12 mouse cellular contexts compared by ENCODE assay signal in genomic region chr14:73632648-73633263, GRCm38 (mm10). TPM values are rescaled to one million over a fixed set of nuclear protein-coding genes. Genes with fewer than 3 reads are reported as not detected.
DNase-seq lines count a peak whose midpoint lies in the region; ATAC-seq and TF ChIP-seq lines count a peak whose summit lies in the region.
"Had no signal": no experiment of that assay in that cellular context is flagged by ENCODE, and none has a peak within 500 bp of the region (broad histone marks: within the 10 kb centered on the region; RNA-seq: fewer than 3 reads in every experiment).

No protein-coding gene starts in this region.

- no peak overlapping the region for H3K4me2 ChIP-seq in intestine, postnatal 0 days (replicated peaks; ENCODE audit: low read depth)
- H3K4me2 ChIP-seq in intestine, embryonic 16.5 days (ENCODE audit: low read depth, low read length) = no peak overlapping the region
- H3K4me2 ChIP-seq: lung, embryonic 15.5 days had no signal

- TF ChIP-seq CTCF in intestine, postnatal 0 days (IDR thresholded peaks at IDR 0.05; ENCODE audit: low read depth) = no peak

- 0 out of 2 replicates have a peak, but pooled peaks have one; percentile 45 for ATAC-seq in intestine, postnatal 0 days
- no peak for ATAC-seq in intestine, embryonic 16.5 days

- no peak overlapping the region for H3K4me3 ChIP-seq in intestine, postnatal 0 days (ENCODE audit: low read depth, low read length)
- no peak overlapping the region for H3K4me3 ChIP-seq in intestine, embryonic 16.5 days (ENCODE audit: low read length)
- H3K4me3 ChIP-seq: erythroblast, embryonic 14.5 days; lung, embryonic 15.5 days had no signal

- WGBS in intestine, postnatal 0 days = 74% methylated on average over 9 of the region's 9 CpGs
- WGBS in intestine, embryonic 16.5 days = 77% methylated on average over 9 of the region's 9 CpGs

- H3K9ac ChIP-seq in intestine, postnatal 0 days (ENCODE audit: low read depth, low read length) = no peak overlapping the region
- H3K9ac ChIP-seq in intestine, embryonic 16.5 days (ENCODE audit: low read depth, low read length) = no peak overlapping the region
- H3K9ac ChIP-seq: lung, embryonic 15.5 days had no signal

- DNase-seq in adrenal gland, postnatal 14 days = peak; percentile 71
- DNase-seq in cerebellum, postnatal 4 days (ENCODE audit: low spot score in 2 of 2) = peak; percentile 32 to 76
- peak; percentile 54 to 71 for DNase-seq in kidney, postnatal 36 days
- peak; percentile 11 for DNase-seq in right cerebral cortex, postnatal 25 days
- no peak for DNase-seq in liver
- no peak for DNase-seq in urinary bladder, postnatal 14 days (ENCODE audit: low spot score)

- no peaks in the 10 kb centered on the region for H3K36me3 ChIP-seq in intestine, postnatal 0 days (ENCODE audit: control insufficient read depth, insufficient read depth)
- no peaks in the 10 kb centered on the region for H3K36me3 ChIP-seq in intestine, embryonic 16.5 days (ENCODE audit: control insufficient read depth, insufficient read depth, low read length)
- H3K36me3 ChIP-seq: G1E; lung, embryonic 15.5 days had no signal

- H3K27me3 ChIP-seq in intestine, postnatal 0 days (replicated peaks; ENCODE audit: control insufficient read depth, insufficient read depth, low read length) = no peaks in the 10 kb centered on the region
- H3K27me3 ChIP-seq in intestine, embryonic 16.5 days (replicated peaks; ENCODE audit: control insufficient read depth, insufficient read depth, low read length) = no peaks in the 10 kb centered on the region
- H3K27me3 ChIP-seq: lung, embryonic 15.5 days had no signal

- no peak overlapping the region for H3K27ac ChIP-seq in intestine, postnatal 0 days (ENCODE audit: low read depth, low read length)
- no peak overlapping the region for H3K27ac ChIP-seq in intestine, embryonic 16.5 days (ENCODE audit: low read length)
- H3K27ac ChIP-seq: lung, embryonic 15.5 days had no signal

- no peaks in the 10 kb centered on the region for H3K4me1 ChIP-seq in intestine, postnatal 0 days (replicated peaks; ENCODE audit: control insufficient read depth, insufficient read depth, low read length)
- H3K4me1 ChIP-seq in intestine, embryonic 16.5 days (ENCODE audit: control insufficient read depth, insufficient read depth, low read length) = no peaks in the 10 kb centered on the region
- H3K4me1 ChIP-seq: lung, embryonic 15.5 days had no signal

- no peaks in the 10 kb centered on the region for H3K9me3 ChIP-seq in intestine, postnatal 0 days (ENCODE audit: control insufficient read depth)
- no peaks in the 10 kb centered on the region for H3K9me3 ChIP-seq in intestine, embryonic 16.5 days (ENCODE audit: control insufficient read depth, low read length)
- H3K9me3 ChIP-seq: G1E; lung, embryonic 15.5 days had no signal

RNA-seq across cellular contexts. Expression of gene Gm21750, which starts 28.3 kb away (rescaled TPM):
- not detected in 2 replicates for polyA plus RNA-seq in intestine, postnatal 0 days (2015; fragmentation: Nextera tagmentation; extraction: Ambion mirVana)
- polyA plus RNA-seq in intestine, embryonic 16.5 days (2015; fragmentation: Nextera tagmentation; extraction: Ambion mirVana) = not detected in 2 replicates
- total RNA-seq in adrenal gland, postnatal 14 days (2021) = not detected in 2 replicates
- polyA plus RNA-seq: erythroblast, embryonic 14.5 days; G1E; lung, embryonic 15.5 days; stomach, embryonic 14.5 days had no signal

Comparison
In these comparisons a context has a peak if more than half of its experiments do, and no peak if none do; other contexts are left out.
1. DNase-seq: peak in adrenal gland, postnatal 14 days (single experiment), cerebellum, postnatal 4 days (2 of 2), kidney, postnatal 36 days (2 of 2) and right cerebral cortex, postnatal 25 days (single experiment); none in liver (single experiment) and urinary bladder, postnatal 14 days (single experiment).